Mouse (Mus musculus) heart, postnatal 10 days (tissue): ENCODE measurements around the gene Gm42688. TPM values are rescaled to one million over a fixed set of nuclear protein-coding genes. Genes with fewer than 3 reads are reported as not detected.

Source experiments
- DNase-seq, 2 experiments: peaks; one replicate each; pipeline ENCODE4 v3.0.0; 2021
- intact Hi-C: fragments of 180-260 bp; cut with DNase I; formaldehyde crosslinking; loops from one replicate; pipeline ENCODE4 v1.15.1; 2025
- total RNA-seq, 2 experiments: library from RNA; stranded (reverse); gene quantifications; 2 replicates each; pipeline ENCODE4 v1.2.3; 2021

Gene Gm42688
- total RNA-seq, 2 experiments from 2014 or later: 1.9 to 2.1 TPM

- intact Hi-C loops: no loop called here
- DNase-seq: no peak
These were observed 17.9 kb upstream of the Gm42688 start for GRCm38 (mm10) chr6:83083497-83083896.

GRCm38 (mm10) chr6:83084477-83084876 lies 16.9 kb upstream of the Gm42688 start:
- intact Hi-C loops: no loop called here
- DNase-seq: no peak

GRCm38 (mm10) chr6:83086121-83087035 lies 15.0 kb upstream of the Gm42688 start, which contains the start of gene Lbx2:
Gene Lbx2 (plus strand): TSS chr6:83086367.
- intact Hi-C loops: no loop called here
- DNase-seq: peak in 1 of 2 experiments; percentile 24

- intact Hi-C loops: no loop called here
These were observed 14.1 kb upstream of the Gm42688 start for GRCm38 (mm10) chr6:83087205-83087925.

GRCm38 (mm10) chr6:83087926-83088260 lies 13.5 kb upstream of the Gm42688 start:
- DNase-seq: no peak
- intact Hi-C loops: no loop called here

More at GRCm38 (mm10) chr6:83087205-83087925, 14.1 kb upstream of the Gm42688 start:
- peak; percentile 39 to 56 for DNase-seq

GRCm38 (mm10) chr6:83092416-83093127 lies 8.8 kb upstream of the Gm42688 start:
- peak; percentile 46 to 54 for DNase-seq
- intact Hi-C loops: no loop called here

- intact Hi-C loops: no loop called here
- no peak for DNase-seq
These were observed 5.4 kb upstream of the Gm42688 start for GRCm38 (mm10) chr6:83095968-83096367.

GRCm38 (mm10) chr6:83098411-83098810 lies 3.0 kb upstream of the Gm42688 start:
- intact Hi-C loops: no loop called here
- no peak for DNase-seq

- peak; percentile 75 to 78 for DNase-seq
- intact Hi-C loops: loop anchor here (1.0 to 2.0 kb wide), 2 partner anchors 47 to 106 kb away; partner anchors contain the start of genes Aup1 and Htra2
These were observed 505 bp downstream of the Gm42688 start for GRCm38 (mm10) chr6:83101688-83102556.

GRCm38 (mm10) chr6:83103130-83103650 lies 1.8 kb downstream of the Gm42688 start:
- DNase-seq: no peak
- intact Hi-C loops: no loop called here

GRCm38 (mm10) chr6:83104158-83104557 lies 2.7 kb downstream of the Gm42688 start:
- no peak for DNase-seq
- intact Hi-C loops: no loop called here

- intact Hi-C loops: no loop called here
- DNase-seq: peak; percentile 73 to 90
These were observed 6.4 kb downstream of the Gm42688 start for GRCm38 (mm10) chr6:83107566-83108400.

- peak; percentile 87 to 91 for DNase-seq
- intact Hi-C loops: no loop called here
These were observed 7.6 kb downstream of the Gm42688 start, which contains the start of gene Mrpl53 for GRCm38 (mm10) chr6:83108762-83109668. Gene Mrpl53 (plus strand): TSS chr6:83109040.

GRCm38 (mm10) chr6:83111510-83112136 lies 10.2 kb downstream of the Gm42688 start:
- intact Hi-C loops: no loop called here

GRCm38 (mm10) chr6:83115011-83115671 lies 13.7 kb downstream of the Gm42688 start, which contains the start of gene Mogs:
Gene Mogs (plus strand): TSS chr6:83115496.
- DNase-seq: peak; percentile 96 to 97
- intact Hi-C loops: no loop called here

More at GRCm38 (mm10) chr6:83111510-83112136, 10.2 kb downstream of the Gm42688 start:
- DNase-seq: no peak

- intact Hi-C loops: loop anchor here (2.0 kb wide), 1 partner anchor 43 kb away; no protein-coding TSS in a partner anchor
These were observed 14.4 kb downstream of the Gm42688 start for GRCm38 (mm10) chr6:83115682-83116372.

More at GRCm38 (mm10) chr6:83115682-83116372, 14.4 kb downstream of the Gm42688 start:
- peak in 1 of 2 experiments; percentile 41 for DNase-seq
